ENCODE assay signal across 9 mouse cellular contexts in genomic region chr2:160912231-160912671, GRCm38 (mm10). TPM values are rescaled to one million over a fixed set of nuclear protein-coding genes. Genes with fewer than 3 reads are reported as not detected.
A peak's percentile ranks its signal among the peaks of the same experiment; 100 is the strongest.
DNase-seq lines count a peak whose midpoint lies in the region; ATAC-seq and TF ChIP-seq lines count a peak whose summit lies in the region.
"Had no signal": no experiment of that assay in that cellular context is flagged by ENCODE, and none has a peak within 500 bp of the region (broad histone marks: within the 10 kb centered on the region; RNA-seq: fewer than 3 reads in every experiment).

Gene Emilin3 (minus strand): TSS chr2:160912328.

- peak within 1 kb of the TSS; percentile 2; the same call in 1 of the 2 replicates for H3K9ac ChIP-seq in heart, adult 2 months (ENCODE audit: low read depth, low read length)
- H3K9ac ChIP-seq in hindbrain, postnatal 0 days (replicated peaks; ENCODE audit: low read length) = 0 out of 2 replicates have a peak within 1 kb of the TSS, but pooled peaks have one; percentile 17
- H3K9ac ChIP-seq in midbrain, embryonic 15.5 days = peak within 1 kb of the TSS; percentile 11

- H3K4me3 ChIP-seq in heart, adult 2 months = peak within 1 kb of the TSS; percentile 37
- H3K4me3 ChIP-seq in embryonic facial prominence, embryonic 10.5 days = peak within 1 kb of the TSS; percentile 71
- peak within 1 kb of the TSS; percentile 38 for H3K4me3 ChIP-seq in hindbrain, postnatal 0 days (ENCODE audit: low read length)
- H3K4me3 ChIP-seq in midbrain, embryonic 15.5 days = peak within 1 kb of the TSS; percentile 40

- intact Hi-C loops in heart, adult 2 months (cut with DNase I) = no loop called here

- TF ChIP-seq CTCF in heart, adult 2 months (IDR thresholded peaks at IDR 0.05) = no peak
- TF ChIP-seq CTCF in hindbrain, postnatal 0 days (IDR thresholded peaks at IDR 0.05; ENCODE audit: low read depth) = no peak

- H3K36me3 ChIP-seq in heart, adult 2 months (ENCODE audit: control insufficient read depth, insufficient read depth, low read length) = no peaks in the 10 kb centered on the region
- H3K36me3 ChIP-seq in embryonic facial prominence, embryonic 10.5 days (replicated peaks) = peaks cover 6% of the 10 kb centered on the region; the same call in 1 of the 2 replicates
- H3K36me3 ChIP-seq in hindbrain, postnatal 0 days (ENCODE audit: insufficient read depth, low read length) = no peaks in the 10 kb centered on the region
- H3K36me3 ChIP-seq in midbrain, embryonic 15.5 days (replicated peaks) = no peaks in the 10 kb centered on the region

- no peak within 1 kb of the TSS for H3K27ac ChIP-seq in heart, adult 2 months
- peak within 1 kb of the TSS; percentile 83 for H3K27ac ChIP-seq in embryonic facial prominence, embryonic 10.5 days (replicated peaks)
- H3K27ac ChIP-seq in hindbrain, postnatal 0 days = no peak within 1 kb of the TSS
- no peak within 1 kb of the TSS for H3K27ac ChIP-seq in midbrain, embryonic 15.5 days

- H3K9me3 ChIP-seq in embryonic facial prominence, embryonic 10.5 days = no peaks in the 10 kb centered on the region
- H3K9me3 ChIP-seq in hindbrain, postnatal 0 days (ENCODE audit: low read length) = no peaks in the 10 kb centered on the region
- no peaks in the 10 kb centered on the region for H3K9me3 ChIP-seq in midbrain, embryonic 15.5 days

- 4% methylated on average over 46 of the region's 46 CpGs for WGBS in heart, adult 2 months
- under 1% methylated on average over 46 of the region's 46 CpGs for WGBS in embryonic facial prominence, embryonic 10.5 days
- 2% methylated on average over 44 of the region's 46 CpGs for WGBS in hindbrain, postnatal 0 days
- under 1% methylated on average over 46 of the region's 46 CpGs for WGBS in midbrain, embryonic 15.5 days

- H3K79me2 ChIP-seq in heart, adult 2 months (replicated peaks; ENCODE audit: control insufficient read depth, insufficient read depth, low read length) = no peaks in the 10 kb centered on the region

- peaks cover 8% of the 10 kb centered on the region for H3K27me3 ChIP-seq in heart, adult 2 months (ENCODE audit: control insufficient read depth, insufficient read depth, low read length)
- H3K27me3 ChIP-seq in embryonic facial prominence, embryonic 10.5 days (replicated peaks; ENCODE audit: low read depth, poor library complexity, severe bottlenecking) = peaks cover 95% of the 10 kb centered on the region
- H3K27me3 ChIP-seq in hindbrain, postnatal 0 days (ENCODE audit: insufficient read depth, low read length) = peaks cover 26% of the 10 kb centered on the region; the same call in 1 of the 2 replicates
- H3K27me3 ChIP-seq in midbrain, embryonic 15.5 days (replicated peaks) = peaks cover 44% of the 10 kb centered on the region

- H3K4me1 ChIP-seq in heart, adult 2 months (ENCODE audit: control insufficient read depth, insufficient read depth, low read length) = no peaks in the 10 kb centered on the region
- H3K4me1 ChIP-seq in embryonic facial prominence, embryonic 10.5 days = peaks cover 32% of the 10 kb centered on the region
- peaks cover 7% of the 10 kb centered on the region for H3K4me1 ChIP-seq in hindbrain, postnatal 0 days (ENCODE audit: insufficient read depth, low read length)
- peaks cover 13% of the 10 kb centered on the region for H3K4me1 ChIP-seq in midbrain, embryonic 15.5 days

- TF ChIP-seq EP300 in heart, adult 2 months (IDR thresholded peaks at IDR 0.05; ENCODE audit: insufficient read depth, low read depth, low read length) = no peak

- no peak for DNase-seq in heart, adult 2 months
- no peak for DNase-seq in heart, adult 8-10 months (ENCODE audit: low spot score)
- DNase-seq in embryonic facial prominence, embryonic 10.5 days (ENCODE audit: low spot score) = peak; percentile 80
- peak; percentile 23 for DNase-seq in hindbrain, postnatal 0 days (ENCODE audit: low spot score)
- no peak for DNase-seq in right cerebral cortex, postnatal 4 days
- no peak for DNase-seq in adrenal gland, adult 8-10 months
- no peak for DNase-seq in ovary, postnatal 14 days (ENCODE audit: low spot score)

- peak; percentile 27; the same call in 1 of the 2 replicates for ATAC-seq in hindbrain, postnatal 0 days
- ATAC-seq in midbrain, embryonic 15.5 days (replicated peaks) = peak; percentile 53

- peak within 1 kb of the TSS; percentile 65 for H3K4me2 ChIP-seq in hindbrain, postnatal 0 days (ENCODE audit: low read depth, low read length)
- peak within 1 kb of the TSS; percentile 84 for H3K4me2 ChIP-seq in midbrain, embryonic 15.5 days

- TF ChIP-seq POLR2A in heart, adult 2 months (IDR thresholded peaks at IDR 0.05; ENCODE audit: insufficient read depth, low read depth, low read length) = no peak

RNA-seq across cellular contexts. Expression of gene Emilin3, which starts in this region (rescaled TPM):
- total RNA-seq in heart, adult 2 months (2021) = 1 to 10 TPM; 1.5 to 2.8 TPM
- polyA plus RNA-seq in heart, adult 2 months (2012; rRNA removed) = 0.04 TPM in 1 of 2 replicates, not detected in the other
- 1 to 10 TPM in 3 of 4 experiments, under 1 TPM in 1; 0.57 to 3.0 (median 1.9) TPM for total RNA-seq in heart, adult 8-10 months (2022)
- polyA plus RNA-seq in embryonic facial prominence, embryonic 10.5 days (2016; fragmentation: Nextera tagmentation; extraction: Ambion mirVana) = 2.2 and 3.5 TPM in 2 replicates
- total RNA-seq in hindbrain, postnatal 0 days (2014; rRNA removed) = 2.0 and 3.1 TPM in 2 replicates
- 0.39 and 0.54 TPM in 2 replicates for polyA plus RNA-seq in hindbrain, postnatal 0 days (2015; fragmentation: Nextera tagmentation; extraction: Ambion mirVana)
- polyA plus RNA-seq in midbrain, embryonic 15.5 days (2015; fragmentation: Nextera tagmentation; extraction: Ambion mirVana) = 0.87 and 1.1 TPM in 2 replicates
- not detected for total RNA-seq in adrenal gland, adult 8-10 months (2022)
- total RNA-seq: CH12.LX had no signal

Comparison
In these comparisons a context has a peak if more than half of its experiments do, and no peak if none do; other contexts are left out.
1. DNase-seq: peak in embryonic facial prominence, embryonic 10.5 days (single experiment) and hindbrain, postnatal 0 days (single experiment); none in heart, adult 2 months (0 of 2), heart, adult 8-10 months (single experiment), right cerebral cortex, postnatal 4 days (single experiment), adrenal gland, adult 8-10 months (single experiment) and ovary, postnatal 14 days (single experiment).
2. Peak in every context shown above with its lines, with median percentiles within 50 percentile points of each other: H3K4me3 ChIP-seq and H3K9ac ChIP-seq.